Mouse (Mus musculus): ENCODE results near the gene Gm8165.
"Not testable (repeated sequence)": the region's sequence is repeated elsewhere in the genome, so short reads cannot be mapped to it uniquely, and the experiment has no call there.

Gene Gm8165

DNA sequence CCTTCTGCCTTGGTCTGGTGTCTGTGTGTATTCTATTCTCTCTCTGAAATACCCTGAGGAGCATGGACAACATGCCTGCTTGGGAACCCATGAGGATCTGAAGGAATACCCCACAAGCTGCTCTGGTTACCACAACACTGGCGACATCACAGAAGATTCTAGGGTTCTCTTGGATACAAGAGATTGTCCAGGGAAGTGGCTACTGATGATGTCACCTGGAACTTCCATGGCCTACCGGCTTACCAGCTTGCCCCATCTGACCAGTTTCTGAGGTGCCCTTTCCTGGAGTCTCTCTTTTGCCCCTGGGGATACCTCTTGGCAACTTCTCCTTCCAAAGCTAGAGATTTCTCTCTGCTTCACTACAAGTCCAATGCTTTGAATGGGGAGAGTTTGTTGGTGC is at the start of gene Gm8165:
TSS of gene Gm8165 (minus strand) at position 101 of the 400 bp plus-strand sequence.
- DNase-seq = not testable (repeated sequence)

DNA sequence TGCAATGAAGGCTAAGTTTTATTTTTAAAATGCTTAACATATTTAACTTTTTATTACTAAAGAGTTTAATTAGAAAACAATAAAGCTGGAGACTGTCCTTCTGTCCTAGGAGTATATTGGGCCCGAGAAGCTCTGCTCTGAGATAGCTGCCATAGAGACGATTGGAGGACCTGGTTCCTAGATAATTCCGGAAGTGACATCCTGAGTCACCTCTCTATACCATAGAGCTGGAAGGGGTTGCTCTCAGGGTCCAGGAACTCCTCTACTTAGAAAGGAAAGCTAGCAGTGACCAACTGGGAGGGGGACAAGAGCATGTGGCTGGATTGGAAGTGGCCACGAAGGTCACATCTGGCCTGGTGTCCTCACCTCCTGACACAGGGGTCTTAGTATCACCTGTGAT is 20.6 kb upstream of the Gm8165 start, which contains the start of gene Gm7324:
TSS of gene Gm7324 (plus strand) at position 208 of the 400 bp plus-strand sequence.
- DNase-seq = not testable (repeated sequence)

Data from thymus, postnatal 25 days (tissue).